ENCODE assay signal across 17 mouse cellular contexts in genomic region chr16:50230624-50231023, GRCm38 (mm10).
"Had no signal": no experiment of that assay in that cellular context is flagged by ENCODE, and none has a peak within 500 bp of the region (broad histone marks: within the 10 kb centered on the region; RNA-seq: fewer than 3 reads in every experiment).

No protein-coding gene starts in this region.

- ATAC-seq: hindbrain, postnatal 0 days; intestine, embryonic 16.5 days; liver, embryonic 12.5 days had no signal

- DNase-seq: gastrocnemius, adult 2 months; gastrocnemius, postnatal 10 days; gastrocnemius, postnatal 25 days; heart, adult 2 months; heart, postnatal 14 days; heart, postnatal 36 days; kidney, adult 11 months; kidney, adult 2 months; kidney, adult 9 months; kidney, postnatal 14 days; kidney, postnatal 36 days; layer of hippocampus, adult 9-11 months; layer of hippocampus, postnatal 36 days; left cerebral cortex, postnatal 4 days had no signal
